Mouse (Mus musculus) stomach, postnatal 0 days (tissue): ENCODE results near the gene Arhgef28. TPM values are rescaled to one million over a fixed set of nuclear protein-coding genes. Genes with fewer than 3 reads are reported as not detected.

Experiments used
- ATAC-seq: fragments of 200-750 bp; cut with Nextera tagmentation; 2 replicates; pipeline ENCODE4 v1.8.0; 2017; ENCODE audit not compliant: low FRiP score, low TSS enrichment
- DNase-seq: peaks from one replicate; pipeline ENCODE4 v3.0.0-alpha.2; 2016; ENCODE audit warnings: low spot score
- H3K27ac ChIP-seq: fragments of 300-500 bp; sonication (generic); replicated peaks from 2 replicates; pipeline ENCODE4 v1.5.1; 2014; ENCODE audit warnings: mild to moderate bottlenecking, control low read depth
- H3K27me3 ChIP-seq: fragments of 300-500 bp; sonication (generic); 2 replicates; pipeline ENCODE4 v1.6.1; 2014; ENCODE audit warnings: low read length; ENCODE audit not compliant: control insufficient read depth, insufficient read depth
- H3K36me3 ChIP-seq: fragments of 300-500 bp; sonication (generic); 2 replicates; pipeline ENCODE4 v1.6.1; 2014; ENCODE audit warnings: low read length, mixed read lengths; ENCODE audit not compliant: control insufficient read depth, insufficient read depth
- H3K4me1 ChIP-seq: fragments of 300-500 bp; sonication (generic); replicated peaks from 2 replicates; pipeline ENCODE4 v1.6.1; 2014; ENCODE audit warnings: antibody characterized with exemption; ENCODE audit not compliant: control insufficient read depth, insufficient read depth
- H3K4me2 ChIP-seq: fragments of 300-500 bp; sonication (generic); replicated peaks from 2 replicates; pipeline ENCODE4 v1.6.1; 2014; ENCODE audit warnings: low read depth, mild to moderate bottlenecking, control low read depth, moderate library complexity
- H3K4me3 ChIP-seq: fragments of 300-500 bp; sonication (generic); 2 replicates; pipeline ENCODE4 v1.5.1; 2014; ENCODE audit warnings: low read depth, low read length, control low read depth
- H3K9ac ChIP-seq: fragments of 300-500 bp; sonication (generic); 2 replicates; pipeline ENCODE4 v1.6.1; 2014; ENCODE audit warnings: mild to moderate bottlenecking, low read length, control low read depth, mixed read lengths
- H3K9me3 ChIP-seq: fragments of 300-500 bp; sonication (generic); 2 replicates; pipeline ENCODE4 v1.6.1; 2016; ENCODE audit warnings: low read length; ENCODE audit not compliant: control insufficient read depth
- CTCF ChIP-seq: IDR thresholded peaks from 2 replicates; pipeline ENCODE4 v1.5.1; 2016; ENCODE audit warnings: antibody characterized with exemption, low read depth, mild to moderate bottlenecking, moderate library complexity
- EP300 ChIP-seq: optimal IDR thresholded peaks from 2 replicates; pipeline ENCODE3; 2016; ENCODE audit warnings: antibody characterized with exemption
- WGBS: fragments of 180-500 bp; shearing (Covaris S2); extraction: QIAGEN DNeasy Blood & Tissue Kit; methylation state at CpG from one replicate; pipeline ENCODE4 v1.1.7; 2014; 5-methylcytosine and 5-hydroxymethylcytosine counted together
- polyA plus RNA-seq: library from polyadenylated mRNA; unstranded; fragments of >200 nt; fragmentation: Nextera tagmentation; extraction: Ambion mirVana; gene quantifications from 2 replicates; pipeline ENCODE4 v1.2.1, GENCODE M21; 2015

The Arhgef28 gene
- polyA plus RNA-seq, 1 experiment from 2014 or later = 23.1 TPM

GRCm38 (mm10) chr13:98005611-98006218 is 200.5 kb downstream of the Arhgef28 start:
- Histone ChIP-seq H3K4me1 (0 out of 2 replicates have a peak, but pooled peaks cover 2% of the 10 kb centered on the region), H3K4me2 (no peak overlapping the region), H3K4me3 (no peak overlapping the region), H3K27ac (no peak overlapping the region), H3K27me3 (no peaks in the 10 kb centered on the region), H3K36me3 (no peaks in the 10 kb centered on the region), H3K9ac (no peak overlapping the region), H3K9me3 (no peaks in the 10 kb centered on the region)
- no peak for DNase-seq
- no peak for ATAC-seq
- 68% methylated on average over 5 of the region's 5 CpGs for WGBS
- no peak for TF ChIP-seq EP300
- TF ChIP-seq CTCF = no peak

GRCm38 (mm10) chr13:98004647-98005414 is 201.4 kb downstream of the Arhgef28 start:
- DNase-seq (no peak), ATAC-seq (no peak)
- Histone ChIP-seq H3K27me3 (no peaks in the 10 kb centered on the region), H3K27ac (no peak overlapping the region), H3K4me2 (no peak overlapping the region), H3K9ac (no peak overlapping the region), H3K4me3 (no peak overlapping the region), H3K4me1 (0 out of 2 replicates have a peak, but pooled peaks cover 2% of the 10 kb centered on the region), H3K9me3 (no peaks in the 10 kb centered on the region), H3K36me3 (no peaks in the 10 kb centered on the region)
- WGBS = 46% methylated on average over 2 of the region's 2 CpGs
- no peak for TF ChIP-seq EP300
- TF ChIP-seq CTCF = no peak

- no peak for ATAC-seq
- no peak for TF ChIP-seq EP300
- TF ChIP-seq CTCF = no peak
- H3K27me3 ChIP-seq = no peaks in the 10 kb centered on the region
- WGBS = 48% methylated on average over 7 of the region's 7 CpGs
- H3K9me3 ChIP-seq = no peaks in the 10 kb centered on the region
- no peak overlapping the region for H3K27ac ChIP-seq
- no peak overlapping the region for H3K9ac ChIP-seq
- H3K4me2 ChIP-seq = no peak overlapping the region
- H3K4me3 ChIP-seq = no peak overlapping the region
- DNase-seq = peak; percentile 41
- no peaks in the 10 kb centered on the region for H3K36me3 ChIP-seq
- H3K4me1 ChIP-seq = 0 out of 2 replicates have a peak, but pooled peaks cover 2% of the 10 kb centered on the region
Observed at GRCm38 (mm10) chr13:98003690-98004089, 202.5 kb downstream of the Arhgef28 start.

- H3K36me3 ChIP-seq = no peaks in the 10 kb centered on the region
- DNase-seq (no peak), ATAC-seq (peak; percentile 59)
- H3K4me1 ChIP-seq = 0 out of 2 replicates have a peak, but pooled peaks cover 2% of the 10 kb centered on the region
- no peak overlapping the region for H3K4me3 ChIP-seq
- H3K27ac ChIP-seq = no peak overlapping the region
- no peak overlapping the region for H3K9ac ChIP-seq
- 57% methylated on average over 5 of the region's 5 CpGs for WGBS
- TF ChIP-seq CTCF (no peak), EP300 (no peak)
- no peak overlapping the region for H3K4me2 ChIP-seq
- H3K27me3 ChIP-seq = no peaks in the 10 kb centered on the region
- H3K9me3 ChIP-seq = no peaks in the 10 kb centered on the region
Observed at GRCm38 (mm10) chr13:98002598-98002997, 203.6 kb downstream of the Arhgef28 start.

- Histone ChIP-seq H3K4me1 (0 out of 2 replicates have a peak, but pooled peaks cover 2% of the 10 kb centered on the region), H3K4me3 (no peak overlapping the region), H3K4me2 (no peak overlapping the region), H3K36me3 (no peaks in the 10 kb centered on the region), H3K9me3 (no peaks in the 10 kb centered on the region), H3K27ac (no peak overlapping the region; the same call in 1 of the 2 replicates), H3K9ac (no peak overlapping the region), H3K27me3 (no peaks in the 10 kb centered on the region)
- ATAC-seq (peak; percentile 43), DNase-seq (peak; percentile 31)
- WGBS = 11% methylated on average over 2 of the region's 2 CpGs
- TF ChIP-seq CTCF (no peak), EP300 (no peak)
Observed at GRCm38 (mm10) chr13:98002121-98002520, 204.1 kb downstream of the Arhgef28 start.

GRCm38 (mm10) chr13:98001719-98002118 is 204.5 kb downstream of the Arhgef28 start:
- no peaks in the 10 kb centered on the region for H3K36me3 ChIP-seq
- DNase-seq = no peak
- no peak overlapping the region; the same call in 1 of the 2 replicates for H3K27ac ChIP-seq
- no peak overlapping the region for H3K4me2 ChIP-seq
- no peak overlapping the region for H3K9ac ChIP-seq
- H3K27me3 ChIP-seq = no peaks in the 10 kb centered on the region
- H3K4me1 ChIP-seq = 0 out of 2 replicates have a peak, but pooled peaks cover 2% of the 10 kb centered on the region
- no peak for ATAC-seq
- no peaks in the 10 kb centered on the region for H3K9me3 ChIP-seq
- no peak overlapping the region for H3K4me3 ChIP-seq
- TF ChIP-seq CTCF = no peak
- TF ChIP-seq EP300 = no peak
- WGBS = 58% methylated on average over 11 of the region's 11 CpGs
